Mouse (Mus musculus) hindbrain, embryonic 12.5 days (tissue): ENCODE results near the gene Glb1l. TPM values are rescaled to one million over a fixed set of nuclear protein-coding genes. Genes with fewer than 3 reads are reported as not detected.

Experiments
- ATAC-seq: fragments of 200-750 bp; cut with Nextera tagmentation; 2 replicates; pipeline ENCODE4 v1.8.0; 2017; ENCODE audit warnings: moderate TSS enrichment; ENCODE audit not compliant: low FRiP score
- H3K27ac ChIP-seq: fragments of 300-500 bp; sonication (generic); 2 replicates; pipeline ENCODE4 v1.5.1; 2016; ENCODE audit warnings: mild to moderate bottlenecking
- H3K27me3 ChIP-seq: fragments of 300-500 bp; sonication (generic); 2 replicates; pipeline ENCODE4 v1.6.1; 2016; ENCODE audit warnings: mild to moderate bottlenecking
- H3K36me3 ChIP-seq: fragments of 300-500 bp; sonication (generic); 2 replicates; pipeline ENCODE4 v1.6.1; 2016; ENCODE audit warnings: mild to moderate bottlenecking
- H3K4me1 ChIP-seq: fragments of 300-500 bp; sonication (generic); 2 replicates; pipeline ENCODE4 v1.6.1; 2016
- H3K4me2 ChIP-seq: fragments of 300-500 bp; sonication (generic); replicated peaks from 2 replicates; pipeline ENCODE4 v1.6.1; 2016; ENCODE audit warnings: mild to moderate bottlenecking
- H3K4me3 ChIP-seq: fragments of 300-500 bp; sonication (generic); 2 replicates; pipeline ENCODE4 v1.5.1; 2016; ENCODE audit warnings: mild to moderate bottlenecking
- H3K9ac ChIP-seq: fragments of 300-500 bp; sonication (generic); 2 replicates; pipeline ENCODE4 v1.6.1; 2016; ENCODE audit warnings: mild to moderate bottlenecking, moderate library complexity
- H3K9me3 ChIP-seq: fragments of 300-500 bp; sonication (generic); replicated peaks from 2 replicates; pipeline ENCODE4 v1.6.1; 2016; ENCODE audit warnings: mild to moderate bottlenecking
- WGBS: fragments of 180-500 bp; shearing (Covaris S2); methylation state at CpG from one replicate; pipeline ENCODE4 v1.1.7; 2016; 5-methylcytosine and 5-hydroxymethylcytosine counted together
- polyA plus RNA-seq: library from polyadenylated mRNA; unstranded; fragments of >200 nt; fragmentation: Nextera tagmentation; extraction: Ambion mirVana; gene quantifications from 2 replicates; pipeline ENCODE4 v1.2.1, GENCODE M21; 2016

Glb1l gene
- 21.2 and 26.3 TPM in 2 replicates for polyA plus RNA-seq

DNA sequence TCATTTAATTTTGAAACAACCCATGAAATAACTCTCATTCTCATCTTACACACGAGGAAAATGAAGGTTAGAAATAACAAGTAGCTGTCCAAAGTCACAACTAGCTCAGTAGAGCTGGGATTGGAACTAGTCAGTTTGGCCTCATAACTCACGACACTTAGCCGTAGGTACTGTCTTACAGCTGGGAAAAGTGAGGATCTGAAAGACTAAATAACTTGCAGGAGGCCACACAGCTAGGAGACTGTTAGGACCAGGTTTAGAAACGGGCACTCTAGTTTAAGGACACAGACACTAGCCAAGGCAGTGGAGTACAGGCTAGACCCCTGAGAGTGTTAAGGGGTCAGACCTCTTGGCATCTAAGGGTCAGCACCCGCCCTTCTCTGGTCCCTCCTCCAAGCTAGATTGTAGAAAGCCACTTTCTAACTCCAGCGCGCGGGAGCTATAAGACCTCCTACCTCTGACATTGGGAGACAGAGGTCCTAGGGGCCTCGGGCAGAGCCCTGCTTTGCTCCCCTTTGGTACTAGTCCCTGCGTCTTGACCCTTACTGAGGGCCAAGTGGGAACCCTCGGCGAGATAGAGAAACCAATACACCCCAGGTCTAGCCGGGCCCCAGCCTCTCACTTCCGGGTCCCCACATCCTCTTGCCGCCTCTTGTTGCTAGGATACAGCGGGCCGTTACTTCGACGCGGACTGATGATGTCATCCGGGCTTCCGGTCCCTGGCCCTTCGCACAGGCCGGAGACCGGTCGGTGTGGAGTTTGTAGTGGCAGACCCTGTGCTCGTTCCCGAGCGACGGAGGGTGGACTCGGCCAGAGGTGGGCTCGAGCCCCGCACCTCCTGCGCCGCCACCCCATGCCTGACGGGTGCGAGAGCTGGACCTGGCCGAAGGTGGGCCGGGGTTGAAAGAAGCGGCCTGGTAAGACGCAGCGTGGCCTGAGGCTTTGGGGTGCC is at the start of gene Glb1l, which contains the start of gene Stk16:
Gene Glb1l (minus strand): TSS at position 678 of the 952 bp plus-strand sequence.
Gene Stk16 (plus strand): TSS at position 703 of the 952 bp plus-strand sequence.
- ATAC-seq = peak; percentile 91
- H3K9ac ChIP-seq = peak within 1 kb of the TSS; percentile 92
- H3K27me3 ChIP-seq = peaks cover 10% of the 10 kb centered on the region
- 6% methylated on average over 42 of the region's 42 CpGs for WGBS
- peak within 1 kb of the TSS; percentile 77 for H3K4me3 ChIP-seq
- no peaks in the 10 kb centered on the region for H3K9me3 ChIP-seq
- peaks cover 36% of the 10 kb centered on the region for H3K36me3 ChIP-seq
- H3K4me2 ChIP-seq = peak within 1 kb of the TSS; percentile 86
- H3K27ac ChIP-seq = no peak within 1 kb of the TSS
- peaks cover 36% of the 10 kb centered on the region for H3K4me1 ChIP-seq

DNA sequence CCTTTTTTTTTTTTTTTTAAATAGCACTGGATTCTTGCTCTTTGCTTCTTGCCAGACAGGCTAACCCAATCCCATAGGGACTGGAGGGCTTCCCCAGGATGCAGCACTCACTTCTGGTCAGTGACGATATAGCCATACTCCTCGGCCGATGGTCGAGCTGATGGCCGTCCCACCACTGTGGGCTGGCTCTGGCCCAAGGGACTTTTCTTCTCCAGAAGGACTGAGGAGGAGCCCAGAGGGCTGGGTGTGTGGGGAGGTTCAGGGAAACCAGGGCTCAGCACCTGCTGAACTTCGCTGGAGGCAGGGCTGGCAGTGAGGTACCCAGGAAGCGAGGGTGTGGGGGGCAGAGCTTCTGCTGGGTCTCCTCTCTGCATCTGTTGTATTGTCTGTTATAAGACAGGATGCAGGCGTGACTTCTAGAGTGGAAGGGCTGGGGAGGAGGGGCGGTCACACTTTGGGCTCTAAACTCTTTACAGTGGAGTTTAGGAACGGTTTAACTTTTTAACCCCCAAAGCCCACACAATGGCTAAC is 45.0 kb upstream of the Glb1l start:
- Histone ChIP-seq H3K4me3 (no peak overlapping the region), H3K27ac (no peak overlapping the region), H3K36me3 (no peaks in the 10 kb centered on the region), H3K27me3 (peaks cover 36% of the 10 kb centered on the region), H3K9me3 (no peaks in the 10 kb centered on the region), H3K4me2 (no peak overlapping the region), H3K9ac (no peak overlapping the region), H3K4me1 (peaks cover 12% of the 10 kb centered on the region; the same call in 1 of the 2 replicates)
- ATAC-seq = no peak
- 72% methylated on average over 10 of the region's 10 CpGs for WGBS

DNA sequence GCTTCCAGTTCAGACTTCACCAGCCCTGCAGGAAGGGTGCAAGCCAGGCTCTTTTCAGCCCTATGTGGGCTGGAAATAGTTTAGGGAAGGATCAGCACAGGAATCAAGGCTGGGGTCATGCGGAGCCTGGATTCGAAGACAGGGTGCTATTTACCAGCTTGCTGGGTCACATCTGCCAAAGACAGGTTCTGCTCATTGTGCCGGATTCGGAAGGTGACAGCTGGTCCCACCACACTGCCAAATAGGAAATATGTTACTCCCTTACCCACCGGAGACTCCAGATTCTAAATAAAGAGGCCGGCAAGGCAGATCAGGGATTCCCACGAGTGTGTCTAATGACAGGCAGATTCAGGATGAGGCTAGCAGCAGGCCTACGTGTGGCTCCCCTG is 44.0 kb upstream of the Glb1l start:
- Histone ChIP-seq H3K27me3 (peaks cover 32% of the 10 kb centered on the region), H3K9me3 (no peaks in the 10 kb centered on the region), H3K9ac (0 out of 2 replicates have a peak overlapping the region, but pooled peaks have one; percentile 23), H3K4me3 (no peak overlapping the region), H3K27ac (no peak overlapping the region), H3K36me3 (no peaks in the 10 kb centered on the region), H3K4me2 (no peak overlapping the region), H3K4me1 (peaks cover 12% of the 10 kb centered on the region; the same call in 1 of the 2 replicates)
- no peak for ATAC-seq
- 65% methylated on average over 8 of the region's 8 CpGs for WGBS

DNA sequence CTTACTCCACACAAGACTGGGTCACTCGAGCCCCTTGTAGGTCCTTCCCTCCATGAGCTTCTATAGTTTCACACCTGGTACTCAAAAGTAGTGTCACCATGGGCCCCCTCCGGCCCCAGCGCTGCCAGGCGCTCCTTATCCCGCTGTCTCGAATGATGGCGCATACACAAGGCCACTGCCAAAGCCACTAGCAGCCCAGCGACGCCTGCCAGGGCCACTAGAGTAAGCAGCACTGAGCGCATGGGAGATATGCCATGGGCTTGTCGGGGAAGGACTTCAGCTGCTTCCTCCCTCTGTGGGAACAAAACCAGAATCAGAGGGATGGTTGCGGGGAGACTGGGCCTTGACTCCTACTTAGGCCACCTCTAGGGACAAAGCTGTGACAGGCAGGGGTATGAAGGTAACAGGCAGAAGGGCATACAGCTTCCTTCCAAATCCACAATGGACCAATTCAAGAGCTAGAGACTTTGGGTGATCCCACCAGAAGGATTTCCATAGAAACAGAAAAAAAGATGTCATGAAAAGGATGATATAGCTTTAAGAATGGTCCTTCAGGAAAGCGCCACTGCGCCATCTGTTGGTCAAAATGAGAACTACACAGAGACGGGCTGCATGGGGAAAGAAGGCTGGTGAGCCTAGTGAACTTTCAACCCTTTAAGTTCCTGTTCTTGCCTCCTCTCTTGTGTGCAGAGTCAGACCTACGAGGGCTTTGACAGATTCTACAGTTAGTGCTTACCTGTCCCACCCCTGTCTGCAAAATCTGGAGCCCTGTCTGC is 43.4 kb upstream of the Glb1l start:
- Histone ChIP-seq H3K4me3 (no peak overlapping the region), H3K9me3 (no peaks in the 10 kb centered on the region), H3K27me3 (peaks cover 28% of the 10 kb centered on the region), H3K27ac (no peak overlapping the region), H3K36me3 (no peaks in the 10 kb centered on the region), H3K9ac (no peak overlapping the region), H3K4me1 (peaks cover 12% of the 10 kb centered on the region; the same call in 1 of the 2 replicates), H3K4me2 (no peak overlapping the region)
- 65% methylated on average over 16 of the region's 16 CpGs for WGBS
- no peak for ATAC-seq

DNA sequence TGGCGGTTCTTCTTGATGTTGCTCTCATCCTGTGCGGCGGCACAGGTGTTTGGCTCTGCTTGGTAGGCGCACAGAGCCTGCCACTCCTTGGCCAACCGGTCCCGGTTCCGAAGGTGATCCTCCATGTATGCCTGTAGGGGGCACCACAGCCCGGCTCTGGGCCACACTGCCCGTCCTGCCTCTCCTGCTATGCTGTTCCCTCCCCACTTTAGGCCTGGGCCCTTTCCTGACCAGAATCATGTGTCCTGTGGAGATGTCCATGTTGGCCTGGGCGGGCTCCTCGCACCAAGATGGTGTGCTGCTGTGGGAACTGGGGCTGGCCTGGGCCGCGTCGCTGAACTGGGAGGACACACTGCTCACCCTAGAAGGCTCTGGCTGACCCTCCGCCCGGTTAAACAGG is 42.4 kb upstream of the Glb1l start:
- 0 out of 2 replicates have a peak, but pooled peaks have one; percentile 10 for ATAC-seq
- H3K4me1 ChIP-seq = peaks cover 15% of the 10 kb centered on the region
- no peak overlapping the region for H3K9ac ChIP-seq
- no peak overlapping the region for H3K27ac ChIP-seq
- H3K4me3 ChIP-seq = no peak overlapping the region
- 70% methylated on average over 16 of the region's 16 CpGs for WGBS
- no peak overlapping the region for H3K4me2 ChIP-seq
- peaks cover 23% of the 10 kb centered on the region for H3K27me3 ChIP-seq
- H3K9me3 ChIP-seq = no peaks in the 10 kb centered on the region
- no peaks in the 10 kb centered on the region for H3K36me3 ChIP-seq

DNA sequence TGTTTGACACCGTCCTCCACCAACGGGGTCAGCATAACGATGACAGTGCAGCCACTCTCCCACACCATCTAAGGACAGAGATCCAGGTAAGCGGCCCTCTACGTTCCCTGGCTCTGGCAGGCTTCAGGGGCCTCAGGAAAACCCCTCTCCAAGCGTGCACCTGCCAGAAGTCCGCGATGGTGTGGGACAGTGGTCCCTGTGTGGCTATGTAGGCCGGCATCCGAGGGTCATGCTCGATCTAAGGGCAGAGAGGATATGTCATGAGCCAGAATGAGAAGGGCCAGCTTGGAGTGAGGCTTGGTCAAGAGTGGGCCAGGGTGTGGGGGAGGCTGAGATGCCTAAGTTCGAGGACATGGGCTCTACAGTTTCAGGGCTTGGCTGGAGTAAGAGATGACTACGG is 41.7 kb upstream of the Glb1l start:
- Histone ChIP-seq H3K27ac (no peak overlapping the region), H3K27me3 (peaks cover 20% of the 10 kb centered on the region), H3K4me2 (no peak overlapping the region), H3K9ac (no peak overlapping the region), H3K9me3 (no peaks in the 10 kb centered on the region), H3K4me1 (peaks cover 22% of the 10 kb centered on the region), H3K36me3 (no peaks in the 10 kb centered on the region), H3K4me3 (no peak overlapping the region)
- no peak for ATAC-seq
- WGBS = 70% methylated on average over 13 of the region's 13 CpGs

DNA sequence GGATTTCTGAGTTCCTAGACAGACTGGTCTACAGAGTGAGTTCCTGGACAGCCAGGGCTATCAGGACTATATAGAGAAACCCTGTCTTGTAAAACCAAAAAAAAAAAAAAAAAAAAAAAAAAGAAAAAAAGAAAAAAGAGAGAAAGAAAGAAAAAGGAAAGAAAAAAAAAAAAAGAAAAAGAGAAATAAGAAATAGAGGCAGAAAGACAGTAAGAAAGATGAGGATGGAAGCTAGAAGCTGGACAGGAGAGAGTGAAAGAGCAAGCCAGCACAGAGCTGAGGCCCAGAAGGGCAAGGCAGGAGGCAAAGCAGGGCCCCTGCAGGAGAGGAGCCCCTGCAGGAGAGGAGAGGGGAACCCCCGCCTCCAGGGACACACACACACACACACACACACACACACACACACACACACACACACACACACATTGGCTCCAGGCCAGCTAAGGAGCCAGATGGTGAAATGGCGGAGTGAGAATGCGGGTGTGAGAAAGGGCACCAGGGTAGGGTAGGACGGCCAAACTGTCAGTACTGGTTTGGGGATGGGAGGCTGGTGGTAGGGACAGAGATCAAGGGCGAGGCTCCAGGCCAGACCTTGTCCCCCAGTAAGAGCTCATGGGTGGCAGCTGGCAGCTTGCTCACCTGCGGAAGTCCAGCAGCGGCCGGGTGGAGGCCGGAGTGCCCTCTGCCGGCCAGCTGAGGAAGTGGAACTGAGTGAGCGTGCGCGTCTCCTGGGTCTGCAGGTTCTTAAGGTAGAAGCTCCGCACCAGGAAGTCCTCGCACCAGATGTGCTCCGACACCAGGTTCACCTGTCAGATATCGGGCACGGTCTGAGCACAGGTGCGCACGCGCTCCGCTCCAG is 40.7 kb upstream of the Glb1l start:
- no peaks in the 10 kb centered on the region for H3K9me3 ChIP-seq
- H3K36me3 ChIP-seq = no peaks in the 10 kb centered on the region
- H3K9ac ChIP-seq = 0 out of 2 replicates have a peak overlapping the region, but pooled peaks have one; percentile 15
- H3K27me3 ChIP-seq = peaks cover 20% of the 10 kb centered on the region
- H3K4me2 ChIP-seq = peak overlapping the region; percentile 45
- peak overlapping the region; percentile 8; the same call in 1 of the 2 replicates for H3K4me3 ChIP-seq
- 5% methylated on average over 22 of the region's 22 CpGs for WGBS
- peaks cover 23% of the 10 kb centered on the region for H3K4me1 ChIP-seq
- no peak overlapping the region for H3K27ac ChIP-seq
- peak; percentile 48; the same call in 1 of the 2 replicates for ATAC-seq

DNA sequence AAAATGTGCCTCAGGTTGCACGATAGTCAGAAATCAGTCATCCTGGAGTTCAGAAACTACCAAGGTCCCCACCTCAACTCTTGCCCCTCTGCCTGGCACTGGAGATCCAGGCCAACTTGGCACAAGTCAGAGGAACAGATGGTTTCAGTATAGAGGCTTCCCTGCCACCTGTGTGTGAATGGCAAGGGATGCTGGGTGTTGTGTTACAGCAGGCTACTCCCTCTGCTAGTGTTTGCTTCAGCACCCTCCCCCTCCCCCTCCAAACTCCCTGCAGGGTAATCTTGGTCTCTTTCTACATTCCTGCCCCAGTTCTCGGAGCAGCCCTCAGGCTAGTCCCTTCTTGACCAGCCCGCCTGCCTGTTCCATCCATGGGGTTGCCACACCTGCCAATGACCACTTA is 39.9 kb upstream of the Glb1l start:
- ATAC-seq = no peak
- WGBS = 54% methylated on average over 3 of the region's 3 CpGs
- Histone ChIP-seq H3K9me3 (no peaks in the 10 kb centered on the region), H3K36me3 (no peaks in the 10 kb centered on the region), H3K9ac (no peak overlapping the region), H3K27me3 (peaks cover 13% of the 10 kb centered on the region), H3K4me1 (peaks cover 21% of the 10 kb centered on the region), H3K4me2 (no peak overlapping the region), H3K4me3 (no peak overlapping the region), H3K27ac (no peak overlapping the region)

DNA sequence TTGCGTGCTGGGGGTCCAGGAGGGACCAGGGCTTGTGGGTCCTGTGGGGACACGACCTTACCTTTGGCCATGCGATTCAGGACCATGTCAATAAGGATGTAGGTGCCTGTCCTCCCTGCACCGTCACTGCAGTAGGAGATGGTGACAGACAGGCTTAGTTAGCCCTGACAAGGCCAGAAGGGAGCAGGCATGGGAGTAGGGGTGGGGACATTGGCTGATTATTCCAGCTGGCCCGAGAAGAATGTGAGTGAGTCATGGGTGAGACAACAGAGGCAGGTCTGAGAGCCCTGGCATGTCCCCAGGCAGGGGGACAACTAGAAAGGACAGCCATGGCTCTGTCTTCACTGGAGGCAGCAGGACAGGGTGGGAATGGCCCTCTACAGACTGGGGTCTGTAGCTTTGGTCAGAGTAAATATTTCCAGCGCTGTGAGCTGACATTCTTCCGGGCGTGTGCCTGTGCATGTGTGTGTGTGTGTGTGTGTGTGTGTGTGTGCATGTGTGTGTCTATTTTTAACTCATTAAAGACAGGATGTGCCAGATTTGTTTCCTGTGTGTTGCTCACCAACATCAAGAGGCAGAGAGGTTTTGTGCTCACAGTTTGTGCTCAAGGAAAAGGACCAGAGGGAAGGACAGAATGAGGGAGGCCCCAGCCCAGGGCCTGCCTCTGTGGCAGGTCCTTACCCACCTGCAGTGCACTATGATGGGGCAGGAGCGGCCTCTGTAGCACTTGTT is 37.6 kb upstream of the Glb1l start:
- H3K4me2 ChIP-seq = no peak overlapping the region
- no peak for ATAC-seq
- peak overlapping the region; percentile 15 for H3K9ac ChIP-seq
- WGBS = 52% methylated on average over 9 of the region's 9 CpGs
- H3K4me1 ChIP-seq = peaks cover 21% of the 10 kb centered on the region
- no peak overlapping the region for H3K27ac ChIP-seq
- peaks cover 11% of the 10 kb centered on the region for H3K27me3 ChIP-seq
- H3K4me3 ChIP-seq = no peak overlapping the region
- H3K36me3 ChIP-seq = peaks cover 7% of the 10 kb centered on the region
- H3K9me3 ChIP-seq = no peaks in the 10 kb centered on the region

DNA sequence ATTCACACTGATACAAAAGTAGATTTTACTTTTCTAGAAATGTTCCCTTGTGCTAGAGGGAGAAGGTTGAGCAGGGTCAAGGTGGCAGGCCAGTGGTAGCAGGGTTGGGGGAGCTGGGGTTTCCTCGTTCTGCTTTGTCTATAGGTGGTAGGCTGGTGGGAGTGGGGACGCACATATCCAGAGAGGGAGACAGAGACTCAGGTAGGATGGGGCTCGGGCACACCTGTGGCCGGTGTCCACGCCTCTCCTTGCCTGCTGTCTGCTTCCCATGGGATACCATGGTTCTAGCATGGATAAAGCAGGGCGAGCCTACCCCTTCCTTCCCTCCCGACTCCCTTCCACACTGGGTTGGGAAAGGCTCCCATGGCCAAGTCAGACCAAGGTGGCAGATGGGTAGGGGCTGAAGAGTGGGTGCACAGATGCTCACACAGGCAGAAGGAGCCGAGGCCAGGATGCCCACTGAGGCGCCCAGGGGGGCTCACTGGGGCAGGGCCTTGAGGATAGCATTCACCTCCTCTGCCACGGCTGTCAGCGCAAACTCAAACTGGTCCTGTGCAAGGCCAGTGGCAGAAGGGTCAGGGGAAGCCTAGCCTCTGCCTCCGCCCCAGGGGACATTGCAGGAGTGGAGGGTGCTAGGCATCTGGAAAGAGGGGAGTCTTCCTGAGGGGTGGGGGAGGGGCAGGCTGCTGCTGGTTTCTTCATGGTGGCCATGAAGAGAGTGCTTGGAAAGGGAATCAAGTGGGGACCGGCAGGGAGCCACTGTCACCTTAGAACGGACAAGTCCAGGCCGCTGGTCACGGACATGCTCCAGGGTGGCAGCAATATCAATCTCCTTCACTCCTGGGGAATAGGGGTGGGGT is 36.7 kb upstream of the Glb1l start:
- Histone ChIP-seq H3K4me1 (peaks cover 21% of the 10 kb centered on the region), H3K4me3 (no peak overlapping the region), H3K9ac (peak overlapping the region; percentile 1; the same call in 1 of the 2 replicates), H3K4me2 (no peak overlapping the region), H3K36me3 (peaks cover 13% of the 10 kb centered on the region), H3K27me3 (peaks cover 2% of the 10 kb centered on the region; the same call in 1 of the 2 replicates), H3K27ac (no peak overlapping the region), H3K9me3 (no peaks in the 10 kb centered on the region)
- no peak for ATAC-seq
- WGBS = 72% methylated on average over 16 of the region's 16 CpGs
